Mouse (Mus musculus) ES-Bruce4 (cell line): ENCODE results near the gene Alms1. TPM values are rescaled to one million over a fixed set of nuclear protein-coding genes. Genes with fewer than 3 reads are reported as not detected.
A peak's percentile ranks its signal among the peaks of the same experiment; 100 is the strongest.

Source experiments
- H3K27ac ChIP-seq: 2 replicates; pipeline ENCODE4 v1.5.1; 2012; ENCODE audit warnings: low read length, inconsistent platforms; ENCODE audit not compliant: insufficient read depth
- H3K27me3 ChIP-seq: 2 replicates; pipeline ENCODE4 v1.6.1; 2012; ENCODE audit warnings: mild to moderate bottlenecking, low read length, inconsistent platforms; ENCODE audit not compliant: control insufficient read depth, poor library complexity, insufficient read depth, severe bottlenecking
- H3K36me3 ChIP-seq: 2 replicates; pipeline ENCODE4 v1.6.1; 2012; ENCODE audit warnings: inconsistent platforms, mild to moderate bottlenecking, low read length, moderate library complexity; ENCODE audit not compliant: control insufficient read depth, poor library complexity, insufficient read depth, severe bottlenecking
- H3K4me1 ChIP-seq: one replicate; pipeline ENCODE4 v1.8.1; 2011; ENCODE audit warnings: low read length; ENCODE audit not compliant: control insufficient read depth, insufficient read depth
- H3K4me3 ChIP-seq: 2 replicates; pipeline ENCODE4 v1.5.1; 2011; ENCODE audit warnings: low read depth, mild to moderate bottlenecking, low read length
- H3K9ac ChIP-seq: 2 replicates; pipeline ENCODE4 v1.6.1; 2012; ENCODE audit warnings: low read depth, mild to moderate bottlenecking, inconsistent platforms; ENCODE audit not compliant: poor library complexity, severe bottlenecking
- H3K9me3 ChIP-seq: replicated peaks from 2 replicates; pipeline ENCODE4 v1.6.1; 2012; ENCODE audit warnings: mild to moderate bottlenecking, low read length, inconsistent platforms; ENCODE audit not compliant: control insufficient read depth, poor library complexity, insufficient read depth, severe bottlenecking
- CTCF ChIP-seq: IDR thresholded peaks from one replicate; pipeline ENCODE4 v1.8.1; 2011; ENCODE audit warnings: low read depth, low read length
- EP300 ChIP-seq: IDR thresholded peaks from 2 replicates; pipeline ENCODE4 v1.6.1; 2011; ENCODE audit warnings: low read depth, low read length; ENCODE audit not compliant: insufficient read depth
- POLR2A ChIP-seq: IDR thresholded peaks from one replicate; pipeline ENCODE4 v1.8.1; 2011; ENCODE audit warnings: low read length; ENCODE audit not compliant: insufficient read depth
- polyA plus RNA-seq: library from polyadenylated mRNA; stranded (reverse); fragments of >200 nt; gene quantifications from 2 replicates; pipeline ENCODE4 v1.2.4, GENCODE M21; 2011; ENCODE audit warnings: low read depth; ENCODE audit not compliant: missing spikeins, insufficient read depth, insufficient read length

Alms1 gene
- polyA plus RNA-seq: 19.2 and 21.0 TPM in 2 replicates

DNA sequence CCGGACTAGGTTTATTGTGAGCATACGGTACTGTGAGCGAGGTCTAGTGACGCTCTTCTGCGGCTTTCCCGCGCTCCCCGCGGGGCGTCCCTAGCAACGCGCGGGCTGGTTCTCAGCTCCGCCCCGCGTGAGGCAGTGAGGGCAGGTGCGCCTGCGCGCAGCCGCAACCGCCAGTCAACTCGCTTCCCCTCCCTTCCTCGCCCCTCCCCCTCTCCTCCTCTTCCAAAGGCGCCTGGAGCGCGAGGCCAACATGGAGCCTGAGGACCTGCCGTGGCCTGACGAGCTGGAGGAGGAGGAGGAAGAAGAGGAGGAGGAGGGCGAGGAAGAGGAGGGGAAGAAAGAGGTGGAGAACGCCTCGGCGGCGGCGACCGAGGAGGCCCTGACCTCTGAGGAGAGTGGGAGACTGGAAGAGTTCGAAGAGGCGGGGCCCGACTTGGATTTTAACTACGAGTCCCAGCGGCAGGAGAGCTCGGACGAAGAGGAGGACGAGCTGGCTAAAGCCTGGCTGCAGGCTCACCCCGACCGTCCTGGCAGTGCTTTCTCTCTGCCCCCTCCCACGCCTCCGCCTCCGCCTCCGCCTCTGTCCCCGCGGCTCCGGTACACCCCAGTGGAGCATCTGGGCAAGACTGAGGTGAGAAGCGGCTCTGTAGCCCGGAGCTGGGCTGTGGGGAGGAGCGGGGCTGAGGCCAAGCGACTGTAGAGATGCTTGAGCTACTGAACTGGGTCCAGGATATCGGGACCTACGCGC, at the start of gene Alms1:
TSS of gene Alms1 (plus strand) at position 136 of the 748 bp plus-strand sequence.
- Histone ChIP-seq H3K27ac (no peak within 1 kb of the TSS), H3K27me3 (no peaks in the 10 kb centered on the region), H3K9ac (peak within 1 kb of the TSS; percentile 70), H3K4me1 (no peaks in the 10 kb centered on the region), H3K36me3 (no peaks in the 10 kb centered on the region), H3K4me3 (peak within 1 kb of the TSS; percentile 94), H3K9me3 (no peaks in the 10 kb centered on the region)
- TF ChIP-seq EP300: 0 out of 2 replicates have a peak, but pooled peaks have one; percentile 36
- TF ChIP-seq CTCF: no peak
- peak; percentile 94 for TF ChIP-seq POLR2A

DNA sequence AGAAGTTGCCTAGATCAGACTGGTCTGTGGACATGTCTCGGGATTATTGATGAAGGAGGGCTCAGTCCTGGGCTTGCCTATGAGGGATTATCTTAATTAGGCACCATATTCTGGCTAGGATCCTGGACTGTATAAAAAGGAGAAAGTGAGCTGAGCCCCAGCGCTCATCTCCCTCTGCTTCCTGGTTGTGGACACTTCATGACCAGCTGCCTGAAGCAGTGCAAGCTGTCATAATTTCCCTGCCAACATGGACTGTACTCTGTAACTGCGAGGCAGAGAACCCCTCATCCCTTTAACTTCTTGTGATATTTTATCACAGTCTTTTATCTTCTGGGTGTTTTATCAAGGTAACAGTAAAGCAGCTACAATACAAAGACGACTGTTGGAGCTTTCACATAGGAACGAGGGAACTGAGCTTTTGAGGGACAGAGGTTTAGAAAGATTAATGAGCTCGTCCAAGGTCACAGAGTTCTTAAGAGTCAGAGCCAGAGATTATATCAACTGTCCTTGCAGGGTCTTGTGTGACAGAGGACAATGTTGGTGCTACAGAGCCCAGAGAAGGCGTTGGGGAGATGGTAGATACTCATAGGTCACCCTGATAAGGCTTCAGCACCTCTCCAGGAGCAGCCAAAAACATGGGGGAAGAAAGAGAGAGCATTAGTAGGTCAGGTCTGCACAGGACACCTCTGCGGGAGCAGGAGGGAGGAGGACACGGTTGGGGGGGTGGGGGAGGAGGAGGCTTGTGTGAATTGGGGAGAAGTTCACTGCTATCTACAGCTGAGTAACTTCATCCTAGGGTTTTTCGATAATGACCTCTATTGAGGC, 43.8 kb upstream of the Alms1 start:
- Histone ChIP-seq H3K9ac (no peak overlapping the region), H3K36me3 (no peaks in the 10 kb centered on the region), H3K4me3 (no peak overlapping the region), H3K27ac (no peak overlapping the region), H3K9me3 (no peaks in the 10 kb centered on the region), H3K4me1 (no peaks in the 10 kb centered on the region), H3K27me3 (no peaks in the 10 kb centered on the region)
- TF ChIP-seq EP300 (no peak), CTCF (no peak), POLR2A (no peak)

- H3K36me3 ChIP-seq: no peaks in the 10 kb centered on the region
- H3K4me3 ChIP-seq: no peak overlapping the region
- no peaks in the 10 kb centered on the region for H3K27me3 ChIP-seq
Observed at GRCm38 (mm10) chr6:85544251-85544881, 43.0 kb upstream of the Alms1 start.

GRCm38 (mm10) chr6:85547642-85548041, 39.7 kb upstream of the Alms1 start:
- Histone ChIP-seq H3K9ac (no peak overlapping the region), H3K36me3 (no peaks in the 10 kb centered on the region), H3K9me3 (no peaks in the 10 kb centered on the region), H3K4me1 (no peaks in the 10 kb centered on the region), H3K27me3 (no peaks in the 10 kb centered on the region), H3K4me3 (no peak overlapping the region), H3K27ac (no peak overlapping the region)
- TF ChIP-seq POLR2A (no peak), EP300 (no peak), CTCF (no peak)

More at GRCm38 (mm10) chr6:85544251-85544881, 43.0 kb upstream of the Alms1 start:
- no peak for TF ChIP-seq EP300
- no peak for TF ChIP-seq CTCF
- no peak for TF ChIP-seq POLR2A
- Histone ChIP-seq H3K27ac (no peak overlapping the region), H3K4me1 (no peaks in the 10 kb centered on the region), H3K9ac (no peak overlapping the region), H3K9me3 (no peaks in the 10 kb centered on the region)

DNA sequence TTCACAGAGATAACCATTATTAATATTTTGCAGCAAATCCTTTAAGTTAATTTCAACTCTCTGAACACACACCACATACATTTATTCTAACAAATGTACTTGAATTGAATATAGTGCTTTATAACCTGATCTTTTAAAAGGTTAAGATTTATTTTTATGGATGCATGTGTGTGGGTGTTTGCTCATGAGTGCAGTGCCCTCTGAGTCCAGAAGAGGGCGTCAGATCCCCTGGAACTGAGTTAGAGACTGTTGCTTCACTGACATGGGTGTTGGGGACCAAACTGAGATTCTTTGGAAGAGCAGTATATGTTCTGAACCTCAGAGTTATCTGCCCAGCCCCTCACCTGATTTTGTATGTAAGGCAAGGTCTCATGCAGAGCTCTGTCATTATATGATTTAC, 25.0 kb upstream of the Alms1 start:
- no peaks in the 10 kb centered on the region for H3K36me3 ChIP-seq
- no peaks in the 10 kb centered on the region for H3K9me3 ChIP-seq
- no peaks in the 10 kb centered on the region for H3K4me1 ChIP-seq
- H3K9ac ChIP-seq: no peak overlapping the region
- H3K27ac ChIP-seq: no peak overlapping the region
- no peak overlapping the region for H3K4me3 ChIP-seq
- peak; percentile 33 for TF ChIP-seq CTCF
- no peak for TF ChIP-seq POLR2A
- no peaks in the 10 kb centered on the region for H3K27me3 ChIP-seq

- H3K27me3 ChIP-seq: no peaks in the 10 kb centered on the region; the same call in 1 of the 2 replicates
- H3K4me1 ChIP-seq: no peaks in the 10 kb centered on the region
- H3K9me3 ChIP-seq: no peaks in the 10 kb centered on the region
- no peak overlapping the region for H3K27ac ChIP-seq
- no peaks in the 10 kb centered on the region for H3K36me3 ChIP-seq
- TF ChIP-seq EP300 (no peak), CTCF (no peak), POLR2A (no peak)
- H3K9ac ChIP-seq: no peak overlapping the region
- H3K4me3 ChIP-seq: no peak overlapping the region
Observed at GRCm38 (mm10) chr6:85572816-85573215, 14.5 kb upstream of the Alms1 start.
